Mouse (Mus musculus) MEL (cell line): ENCODE measurements at regions not wholly inside any gene's neighbourhood (a gene's known extent, or its start where the extent isn't known, plus 50 kb on each side); places are given as distances from the start of the nearest gene placed in this dataset.

Experiments used
- DNase-seq: peaks from one replicate; pipeline ENCODE4 v3.0.0; 2011; ENCODE audit warnings: low read depth, low spot score
- H3K27ac ChIP-seq: 2 replicates; pipeline ENCODE4 v1.5.1; 2012; ENCODE audit warnings: low read depth, mild to moderate bottlenecking, control low read depth, low read length, moderate library complexity; ENCODE audit not compliant: control insufficient read depth
- H3K27me3 ChIP-seq, 2 experiments: fragments of 150-350 bp in 1 of 2; sonication (generic) in 1 of 2; 2 replicates each; pipeline ENCODE4 v1.6.1; 2012; ENCODE audit warnings: low read length in 2 of 2, mild to moderate bottlenecking in 2 of 2, improper control_type of control experiment in 1 of 2, moderate library complexity in 1 of 2; ENCODE audit not compliant: insufficient read depth in 2 of 2, control insufficient read depth in 1 of 2
- H3K36me3 ChIP-seq, 2 experiments: 2 replicates each; pipeline ENCODE4 v1.6.1; 2012 to 2014; ENCODE audit warnings: low read length in 2 of 2, improper control_type of control experiment in 1 of 2, inconsistent platforms in 1 of 2, mild to moderate bottlenecking in 1 of 2; ENCODE audit not compliant: insufficient read depth in 2 of 2, control insufficient read depth in 1 of 2
- H3K4me1 ChIP-seq, 2 experiments: fragments of 150-350 bp in 1 of 2; sonication (generic) in 1 of 2; 2 replicates each; pipeline ENCODE4 v1.6.1; 2012; ENCODE audit warnings: low read length in 2 of 2, improper control_type of control experiment in 1 of 2, mild to moderate bottlenecking in 1 of 2; ENCODE audit not compliant: insufficient read depth in 2 of 2, control insufficient read depth in 1 of 2
- H3K4me3 ChIP-seq, 2 experiments: fragments of 150-350 bp in 1 of 2; sonication (generic) in 1 of 2; 2 replicates each; pipeline ENCODE4 v1.5.1; 2012; ENCODE audit warnings: low read depth in 2 of 2, low read length in 2 of 2, mild to moderate bottlenecking in 2 of 2, moderate library complexity in 2 of 2, control low read depth in 1 of 2, improper control_type of control experiment in 1 of 2; ENCODE audit not compliant: control insufficient read depth in 1 of 2, insufficient read depth in 1 of 2
- H3K79me2 ChIP-seq: 2 replicates; pipeline ENCODE4 v1.6.1; 2012; ENCODE audit warnings: mild to moderate bottlenecking, low read length, moderate library complexity; ENCODE audit not compliant: control insufficient read depth, poor library complexity, insufficient read depth
- H3K9ac ChIP-seq: 2 replicates; pipeline ENCODE4 v1.6.1; 2012; ENCODE audit warnings: low read depth, mild to moderate bottlenecking, control low read depth, low read length, moderate library complexity; ENCODE audit not compliant: control insufficient read depth, poor library complexity, severe bottlenecking
- H3K9me3 ChIP-seq: fragments of 150-350 bp; sonication (generic); replicated peaks from 2 replicates; pipeline ENCODE4 v1.6.1; 2012; ENCODE audit warnings: mild to moderate bottlenecking, low read length, improper control_type of control experiment, moderate library complexity; ENCODE audit not compliant: insufficient read depth
- BHLHE40 ChIP-seq: IDR thresholded peaks from 2 replicates; pipeline ENCODE4 v1.6.1; 2012; ENCODE audit warnings: low read depth, mild to moderate bottlenecking, inconsistent platforms, low read length, improper control_type of control experiment, borderline replicate concordance
- CHD2 ChIP-seq: IDR thresholded peaks from 2 replicates; pipeline ENCODE4 v1.6.1; 2011; ENCODE audit warnings: low read length, improper control_type of control experiment
- CTCF ChIP-seq, 3 experiments: IDR thresholded peaks in 2 of 3; conservative IDR thresholded peaks in 1 of 3; 2 replicates each; pipeline ENCODE4 v1.5.1; 2011 to 2012; ENCODE audit warnings: low read length in 3 of 3, low read depth in 2 of 3, mild to moderate bottlenecking in 2 of 3, improper control_type of control experiment in 1 of 3, inconsistent platforms in 1 of 3, mixed read lengths in 1 of 3, moderate library complexity in 1 of 3; ENCODE audit not compliant: control insufficient read depth in 1 of 3, insufficient read depth in 1 of 3, poor library complexity in 1 of 3, severe bottlenecking in 1 of 3
- EP300 ChIP-seq, 2 experiments: IDR thresholded peaks; 2 replicates each; pipeline ENCODE4 v1.6.1; 2011; ENCODE audit warnings: improper control_type of control experiment in 2 of 2, low read length in 2 of 2, low read depth in 1 of 2, mild to moderate bottlenecking in 1 of 2
- GABPA ChIP-seq: IDR thresholded peaks from 2 replicates; pipeline ENCODE4 v1.6.1; 2012; ENCODE audit warnings: low read depth, mild to moderate bottlenecking, inconsistent platforms, low read length, improper control_type of control experiment, moderate library complexity
- MAX ChIP-seq: IDR thresholded peaks from 2 replicates; pipeline ENCODE4 v1.6.1; 2011; ENCODE audit warnings: low read length, improper control_type of control experiment
- MEF2A ChIP-seq: IDR thresholded peaks from 2 replicates; pipeline ENCODE4 v1.6.1; 2014; ENCODE audit warnings: low read depth, mild to moderate bottlenecking, inconsistent platforms, low read length, improper control_type of control experiment; ENCODE audit not compliant: poor library complexity, insufficient replicate concordance, severe bottlenecking; ENCODE audit errors: extremely low read depth
- MXI1 ChIP-seq: IDR thresholded peaks from 2 replicates; pipeline ENCODE4 v1.6.1; 2011; ENCODE audit warnings: mild to moderate bottlenecking, low read depth, low read length, improper control_type of control experiment
- NELFE ChIP-seq: IDR thresholded peaks from 2 replicates; pipeline ENCODE4 v1.6.1; 2011; ENCODE audit warnings: low read depth, low read length, improper control_type of control experiment
- POLR2A ChIP-seq, 2 experiments: IDR thresholded peaks; 2 replicates each; pipeline ENCODE4 v1.6.1; 2011 to 2012; ENCODE audit warnings: low read length in 2 of 2, mild to moderate bottlenecking in 2 of 2, control low read depth in 1 of 2, improper control_type of control experiment in 1 of 2, low read depth in 1 of 2, moderate library complexity in 1 of 2; ENCODE audit not compliant: control insufficient read depth in 1 of 2, insufficient read depth in 1 of 2, poor library complexity in 1 of 2
- POLR2AphosphoS2 ChIP-seq: IDR thresholded peaks from 2 replicates; pipeline ENCODE4 v1.6.1; 2011; ENCODE audit warnings: low read length, improper control_type of control experiment
- SIN3A ChIP-seq: IDR thresholded peaks from 2 replicates; pipeline ENCODE4 v1.6.1; 2012; ENCODE audit warnings: low read length, improper control_type of control experiment, inconsistent platforms
- SMC3 ChIP-seq: IDR thresholded peaks from 2 replicates; pipeline ENCODE4 v1.6.1; 2011; ENCODE audit warnings: low read depth, low read length, improper control_type of control experiment
- TAL1 ChIP-seq: IDR thresholded peaks from 2 replicates; pipeline ENCODE4 v1.6.1; 2012; ENCODE audit warnings: mild to moderate bottlenecking, inconsistent platforms, low read length, moderate library complexity, mixed read lengths
- TBP ChIP-seq: IDR thresholded peaks from 2 replicates; pipeline ENCODE4 v1.8.0; 2011; ENCODE audit warnings: low read depth, low read length, improper control_type of control experiment
- TCF12 ChIP-seq: IDR thresholded peaks from 2 replicates; pipeline ENCODE4 v1.6.1; 2014; ENCODE audit warnings: low read depth, mild to moderate bottlenecking, inconsistent platforms, low read length, improper control_type of control experiment, moderate library complexity
- USF2 ChIP-seq, 2 experiments: IDR thresholded peaks; 2 replicates each; pipeline ENCODE4 v1.6.1; 2011 to 2012; ENCODE audit warnings: improper control_type of control experiment in 2 of 2, low read length in 2 of 2, borderline replicate concordance in 1 of 2, inconsistent platforms in 1 of 2, low read depth in 1 of 2, mild to moderate bottlenecking in 1 of 2; ENCODE audit not compliant: insufficient read depth in 1 of 2
- ZKSCAN1 ChIP-seq: IDR thresholded peaks from 2 replicates; pipeline ENCODE4 v1.6.1; 2012; ENCODE audit warnings: low read depth, mild to moderate bottlenecking, inconsistent platforms, low read length, improper control_type of control experiment, moderate library complexity
- ZMIZ1 ChIP-seq: IDR thresholded peaks from 2 replicates; pipeline ENCODE4 v1.6.1; 2012; ENCODE audit warnings: low read depth, mild to moderate bottlenecking, inconsistent platforms, low read length, improper control_type of control experiment, moderate library complexity

DNA sequence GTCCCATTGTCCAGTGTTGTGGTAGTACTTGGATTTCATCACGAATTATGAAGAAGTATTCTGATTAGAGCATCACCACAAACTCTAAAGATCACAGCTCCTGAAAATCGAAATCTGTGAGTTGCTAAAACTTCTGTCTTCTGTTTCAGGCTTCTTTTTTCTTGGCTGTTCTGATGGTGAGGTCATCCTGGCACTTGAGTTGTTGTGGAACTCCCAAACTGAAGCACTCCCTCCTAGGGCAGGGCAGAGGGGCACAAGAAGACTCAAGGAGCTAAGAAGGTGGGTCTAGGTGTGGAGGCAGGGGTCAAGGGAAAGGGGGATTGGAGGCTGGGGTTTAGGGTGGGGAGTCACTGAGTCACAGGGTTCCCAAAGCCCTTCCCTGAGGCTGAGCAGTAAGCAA is 232.3 kb downstream of the Dact1 start:
- Histone ChIP-seq H3K27ac (no peak overlapping the region), H3K9ac (no peak overlapping the region), H3K27me3 (no peaks in the 10 kb centered on the region), H3K4me1 (no peaks in the 10 kb centered on the region), H3K4me3 (no peak overlapping the region), H3K9me3 (no peaks in the 10 kb centered on the region), H3K79me2 (no peaks in the 10 kb centered on the region), H3K36me3 (no peaks in the 10 kb centered on the region)
- no peak for DNase-seq
- TF ChIP-seq SMC3: no peak
- TF ChIP-seq TCF12: no peak
- no peak for TF ChIP-seq TAL1
- TF ChIP-seq MXI1: no peak
- TF ChIP-seq USF2 (IDR thresholded peaks at IDR 0.05; ENCODE audit: borderline replicate concordance in 1 of 2, insufficient read depth in 1 of 2, low read depth in 1 of 2, low read length in 2 of 2): no peak
- no peak for TF ChIP-seq BHLHE40
- TF ChIP-seq SIN3A: no peak
- TF ChIP-seq MAX: no peak
- TF ChIP-seq ZMIZ1: no peak
- no peak for TF ChIP-seq MEF2A
- TF ChIP-seq CTCF (IDR thresholded peaks at IDR 0.05 in 2 of 3, conservative IDR thresholded peaks at IDR 0.05 in 1 of 3; ENCODE audit: control insufficient read depth in 1 of 3, insufficient read depth in 1 of 3, low read depth in 2 of 3, low read length in 3 of 3, poor library complexity in 1 of 3, severe bottlenecking in 1 of 3): no peak
- no peak for TF ChIP-seq GABPA
- TF ChIP-seq POLR2AphosphoS2: no peak
- TF ChIP-seq ZKSCAN1: no peak
- no peak for TF ChIP-seq TBP

DNA sequence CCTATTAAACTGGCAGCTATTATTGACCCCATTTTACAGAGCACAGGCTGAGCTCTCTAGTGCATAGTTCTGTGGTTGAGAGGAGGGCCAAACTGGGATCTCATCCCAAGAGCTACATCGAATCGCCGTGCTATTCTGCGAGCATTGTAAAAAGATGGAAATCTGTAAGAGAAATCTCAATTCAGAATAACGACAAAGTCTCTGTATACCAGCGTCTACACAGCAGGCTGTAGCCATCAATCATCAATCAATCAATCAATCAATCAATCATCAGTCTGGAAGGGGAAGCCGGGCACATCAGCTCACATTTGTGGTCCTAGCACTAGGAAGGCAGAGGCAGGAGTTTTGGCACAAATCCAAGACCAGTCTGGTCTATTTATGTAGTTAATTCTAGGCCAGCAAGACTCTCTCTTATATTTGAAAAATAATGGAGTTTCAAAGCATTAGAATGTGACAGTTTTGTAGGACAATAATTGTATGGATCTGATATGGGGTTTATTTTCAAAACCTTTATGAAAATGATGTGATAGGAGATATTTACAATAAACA is 234.0 kb downstream of the Dact1 start:
- Histone ChIP-seq H3K27me3 (no peaks in the 10 kb centered on the region), H3K4me3 (no peak overlapping the region), H3K36me3 (no peaks in the 10 kb centered on the region), H3K9ac (no peak overlapping the region), H3K4me1 (no peaks in the 10 kb centered on the region), H3K79me2 (no peaks in the 10 kb centered on the region), H3K9me3 (no peaks in the 10 kb centered on the region), H3K27ac (no peak overlapping the region)
- DNase-seq: no peak
- TF ChIP-seq POLR2A (IDR thresholded peaks at IDR 0.05; ENCODE audit: control insufficient read depth in 1 of 2, insufficient read depth in 1 of 2, low read depth in 1 of 2, low read length in 2 of 2, poor library complexity in 1 of 2) (no peak), NELFE (no peak), CTCF (IDR thresholded peaks at IDR 0.05 in 2 of 3, conservative IDR thresholded peaks at IDR 0.05 in 1 of 3; ENCODE audit: control insufficient read depth in 1 of 3, insufficient read depth in 1 of 3, low read depth in 2 of 3, low read length in 3 of 3, poor library complexity in 1 of 3, severe bottlenecking in 1 of 3) (no peak), EP300 (IDR thresholded peaks at IDR 0.05; ENCODE audit: low read depth in 1 of 2, low read length in 2 of 2) (no peak), CHD2 (no peak), SMC3 (no peak)
